Mouse (Mus musculus): ENCODE results near the gene Zcchc8.

The Zcchc8 gene

DNA sequence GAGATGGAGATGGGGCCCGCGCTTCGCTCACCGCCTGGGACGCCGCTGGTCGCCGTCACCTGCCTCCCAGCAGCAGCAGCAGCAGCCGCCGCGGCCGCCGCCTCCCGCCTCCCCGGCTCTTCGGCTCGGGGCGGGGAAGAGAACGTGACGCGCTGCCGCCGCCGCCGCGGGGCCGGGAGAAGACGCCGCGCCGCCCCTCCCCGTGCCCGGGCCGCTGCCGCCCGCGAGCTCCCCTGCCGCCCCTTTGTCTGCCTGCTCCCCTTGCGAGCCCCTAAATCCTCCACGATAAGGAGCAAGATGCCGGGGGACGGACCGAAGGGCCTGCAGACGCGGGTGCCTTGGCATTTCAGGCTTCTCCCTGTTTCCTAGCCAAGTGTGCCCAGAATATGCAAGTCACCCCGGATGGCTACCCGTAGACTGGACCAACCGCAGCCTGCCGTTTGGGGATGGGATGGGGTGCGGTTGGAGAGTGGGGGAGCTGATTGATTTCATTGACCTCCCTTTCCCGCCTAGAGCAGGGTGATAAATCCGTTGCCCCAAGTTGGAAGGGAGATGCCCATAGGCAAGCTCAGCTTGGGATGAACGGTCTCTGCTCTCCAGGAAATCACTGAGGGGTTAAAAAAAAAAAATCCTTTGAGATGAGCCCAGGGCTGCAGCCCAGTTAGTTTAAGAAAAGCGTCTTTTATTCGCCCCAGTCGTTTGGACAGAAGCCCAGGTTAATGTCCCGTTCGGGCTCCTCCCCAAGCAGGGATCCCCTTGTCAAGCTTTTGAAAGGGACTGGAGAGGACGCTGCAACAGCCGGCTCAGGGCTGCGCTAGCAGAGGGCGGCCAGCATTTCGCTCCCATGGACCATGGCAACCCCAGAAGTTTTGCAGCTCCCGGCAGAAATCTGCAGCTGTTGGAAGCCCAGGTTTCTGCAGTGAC lies 36.4 kb downstream of the Zcchc8 start, which contains the start of gene Clip1:
Gene Clip1, minus strand, starts transcription at position 398 of the 924 bp plus-strand sequence.
- DNase-seq (ENCODE audit: extremely low read depth, insufficient read length, low spot score): peak; percentile 80

DNA sequence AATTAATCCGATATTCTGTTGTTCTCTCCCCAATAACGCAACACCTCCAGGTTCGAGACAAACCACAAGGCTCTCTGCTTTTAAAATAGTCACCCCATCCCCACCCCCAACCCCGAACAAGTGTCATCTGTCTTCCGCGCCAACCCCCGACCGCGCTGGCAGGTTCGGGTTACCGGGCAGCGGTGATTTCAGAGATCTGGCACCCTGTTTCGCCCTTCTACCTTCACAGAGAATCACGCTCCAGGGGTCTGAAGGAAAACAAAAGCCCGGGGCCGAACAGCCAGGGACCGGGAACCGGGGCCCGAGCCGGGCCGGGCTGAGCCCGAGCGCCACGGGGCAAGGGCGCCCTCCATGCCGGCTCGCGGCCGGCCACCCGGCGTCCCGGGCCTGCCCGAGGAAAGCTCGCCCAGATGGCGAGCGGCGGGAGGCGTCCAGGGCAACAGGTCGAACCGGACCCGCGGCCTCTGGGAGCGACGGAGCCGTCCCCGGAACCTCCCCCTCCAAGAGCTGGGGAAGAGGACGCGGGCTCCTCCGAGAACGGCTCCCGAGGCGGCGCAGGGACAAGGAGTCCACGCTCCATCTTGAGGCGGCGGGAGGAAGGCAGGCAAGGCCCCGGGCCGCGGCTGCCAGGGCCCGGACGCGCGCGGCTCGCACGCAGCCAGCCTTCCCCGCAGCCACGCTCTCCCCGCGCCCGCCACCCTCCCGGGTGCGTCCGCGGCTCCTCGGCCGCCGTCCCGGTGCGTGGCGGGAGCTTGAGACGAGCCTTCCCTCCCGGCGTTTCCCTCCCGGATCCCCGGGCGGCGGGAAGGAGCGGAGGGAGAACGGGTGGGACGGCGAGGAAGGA lies 37.3 kb downstream of the Zcchc8 start:
- peak; percentile 77 for DNase-seq (ENCODE audit: extremely low read depth, insufficient read length, low spot score)

DNA sequence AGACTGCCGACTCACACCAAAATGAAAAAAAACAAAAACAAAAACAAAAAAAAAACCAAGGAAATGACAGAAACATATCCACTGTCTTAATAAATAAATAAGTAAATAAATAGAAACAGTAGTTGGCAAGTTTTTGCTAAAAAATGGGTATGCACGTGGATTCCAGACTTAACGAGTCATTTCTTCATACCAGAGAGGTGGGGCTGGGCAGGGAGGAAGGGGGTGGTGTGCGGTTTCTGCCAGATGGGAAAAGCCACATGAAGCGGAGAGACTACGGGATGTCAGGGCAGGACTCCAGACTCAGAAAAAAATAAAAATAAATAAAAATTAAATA lies 37.9 kb downstream of the Zcchc8 start:
- peak; percentile 80 for DNase-seq (ENCODE audit: extremely low read depth, insufficient read length, low spot score)

DNA sequence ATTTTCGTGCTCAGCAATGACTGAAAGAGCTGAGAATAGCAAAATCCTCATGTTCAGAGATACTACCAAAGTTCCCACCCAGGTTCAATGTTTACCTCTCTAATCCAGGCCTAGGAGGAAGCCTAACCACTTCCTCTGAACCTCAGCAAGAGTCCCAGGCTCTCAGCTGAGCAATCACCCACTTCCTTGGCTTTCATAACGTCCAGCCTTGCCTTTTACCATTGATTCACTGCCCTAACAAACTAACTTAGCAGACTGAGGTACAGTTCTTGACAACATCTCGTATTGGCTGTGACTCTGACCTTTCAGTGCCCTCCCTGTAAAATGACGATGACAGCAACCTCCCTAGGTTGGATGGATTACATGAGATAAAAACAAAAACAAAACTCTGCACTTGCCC lies 38.5 kb downstream of the Zcchc8 start:
- no peak for DNase-seq (ENCODE audit: extremely low read depth, insufficient read length, low spot score)

GRCm38 (mm10) chr5:123679546-123680263 lies 41.2 kb downstream of the Zcchc8 start:
- DNase-seq (ENCODE audit: extremely low read depth, insufficient read length, low spot score): peak; percentile 77

GRCm38 (mm10) chr5:123679106-123679505 lies 41.8 kb downstream of the Zcchc8 start:
- no peak for DNase-seq (ENCODE audit: extremely low read depth, insufficient read length, low spot score)

DNA sequence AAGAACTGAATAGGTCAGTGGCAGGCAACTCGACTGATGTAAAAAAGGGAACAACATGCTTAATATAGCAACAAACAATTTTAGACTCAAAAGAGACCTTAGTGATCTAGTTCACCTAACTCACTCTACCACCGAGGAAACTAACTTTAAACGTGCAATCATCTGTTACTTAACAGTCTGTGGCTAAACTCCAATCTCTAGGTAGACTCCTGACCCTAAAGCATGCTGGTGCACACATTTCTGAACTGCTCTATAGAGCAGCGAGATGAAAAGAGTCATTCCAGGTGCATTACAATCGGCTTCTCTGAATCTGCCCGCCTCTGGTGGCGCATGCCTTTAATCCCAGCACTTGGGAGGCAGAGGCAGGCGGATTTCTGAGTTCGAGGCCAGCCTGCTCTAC lies 45.2 kb downstream of the Zcchc8 start:
- no peak for DNase-seq (ENCODE audit: extremely low read depth, insufficient read length, low spot score)

GRCm38 (mm10) chr5:123675221-123675620 lies 45.7 kb downstream of the Zcchc8 start:
- DNase-seq (ENCODE audit: extremely low read depth, insufficient read length, low spot score): no peak

DNA sequence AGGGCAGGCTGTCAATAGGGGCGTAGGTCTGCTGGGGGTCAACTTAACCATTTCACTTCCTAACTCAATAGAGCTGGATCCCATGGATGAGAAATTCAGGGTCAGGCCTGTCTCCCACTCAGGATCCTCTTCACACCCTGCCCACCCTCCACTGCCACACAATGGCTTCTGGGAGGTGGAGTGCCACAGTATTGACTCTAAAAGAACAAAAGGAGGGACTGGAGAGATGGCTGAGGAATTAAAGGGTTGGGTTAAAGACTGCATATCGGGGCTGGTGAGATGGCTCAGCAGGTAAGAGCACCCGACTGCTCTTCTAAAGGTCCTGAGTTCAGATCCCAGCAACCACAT lies 49.5 kb downstream of the Zcchc8 start:
- DNase-seq (ENCODE audit: extremely low read depth, insufficient read length, low spot score): no peak

GRCm38 (mm10) chr5:123670800-123671472 lies 50.0 kb downstream of the Zcchc8 start:
- DNase-seq (ENCODE audit: extremely low read depth, insufficient read length, low spot score): peak; percentile 54

- DNase-seq (ENCODE audit: extremely low read depth, insufficient read length, low spot score): no peak
These were observed 50.7 kb downstream of the Zcchc8 start for GRCm38 (mm10) chr5:123669991-123670799.

DNA sequence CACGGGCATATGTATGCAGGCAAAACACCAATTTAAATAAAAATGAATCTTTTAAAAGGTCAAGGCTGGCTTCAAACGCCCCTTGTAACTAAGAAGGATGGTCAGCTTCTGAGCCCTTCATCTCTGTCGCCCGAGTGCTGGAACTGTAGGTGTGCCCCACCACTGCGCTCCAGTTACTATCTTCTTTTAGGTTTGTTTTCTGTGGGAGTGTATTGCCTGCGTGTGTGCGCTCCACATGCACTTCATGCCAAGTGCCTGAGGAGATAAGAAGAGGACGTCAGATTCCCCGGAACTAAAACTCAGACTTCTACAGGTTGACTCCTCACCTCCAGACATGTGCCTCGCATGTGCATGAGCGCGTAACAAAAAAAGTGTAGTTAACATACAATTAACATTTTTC lies 53.0 kb downstream of the Zcchc8 start:
- no peak for DNase-seq (ENCODE audit: extremely low read depth, insufficient read length, low spot score)

DNA sequence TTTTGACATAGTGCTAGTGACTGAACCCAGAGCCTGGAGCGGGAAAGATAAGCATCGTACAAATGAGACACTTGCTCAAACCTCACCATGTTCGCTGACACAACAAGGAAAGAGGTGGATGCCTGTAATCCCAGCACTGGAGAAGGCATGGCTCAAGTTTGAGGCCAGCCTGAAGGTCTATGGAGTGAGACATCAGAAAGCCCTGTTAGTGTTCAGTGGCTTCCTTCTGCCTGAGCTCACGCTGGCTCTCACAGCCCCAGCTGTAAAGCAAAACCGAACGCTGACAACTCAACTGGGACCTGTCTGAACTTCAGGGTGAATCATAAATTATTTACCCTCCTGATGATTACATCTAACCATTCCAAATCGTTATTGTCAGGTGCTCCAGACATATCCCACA lies 54.9 kb downstream of the Zcchc8 start:
- no peak for DNase-seq (ENCODE audit: extremely low read depth, insufficient read length, low spot score)

DNA sequence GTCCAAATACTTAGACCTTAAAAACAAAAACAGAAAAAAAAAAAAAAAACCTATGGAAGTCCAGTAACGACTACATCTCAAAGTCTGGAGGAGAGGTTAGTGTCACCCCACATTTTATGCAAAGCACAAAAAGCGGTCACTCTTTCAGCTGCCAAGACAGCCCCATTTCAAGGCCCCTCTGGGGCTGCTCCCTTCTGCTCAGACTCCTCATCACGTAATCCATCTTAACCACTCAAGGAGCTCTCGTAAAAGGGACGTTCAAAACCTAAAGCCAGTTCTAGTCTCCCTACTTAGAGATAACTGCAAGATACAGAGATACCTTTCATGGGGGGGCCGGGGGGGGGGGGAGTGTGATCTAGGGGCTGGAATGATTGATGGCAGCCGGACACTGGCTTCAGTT lies 56.6 kb downstream of the Zcchc8 start:
- DNase-seq (ENCODE audit: extremely low read depth, insufficient read length, low spot score): no peak

DNA sequence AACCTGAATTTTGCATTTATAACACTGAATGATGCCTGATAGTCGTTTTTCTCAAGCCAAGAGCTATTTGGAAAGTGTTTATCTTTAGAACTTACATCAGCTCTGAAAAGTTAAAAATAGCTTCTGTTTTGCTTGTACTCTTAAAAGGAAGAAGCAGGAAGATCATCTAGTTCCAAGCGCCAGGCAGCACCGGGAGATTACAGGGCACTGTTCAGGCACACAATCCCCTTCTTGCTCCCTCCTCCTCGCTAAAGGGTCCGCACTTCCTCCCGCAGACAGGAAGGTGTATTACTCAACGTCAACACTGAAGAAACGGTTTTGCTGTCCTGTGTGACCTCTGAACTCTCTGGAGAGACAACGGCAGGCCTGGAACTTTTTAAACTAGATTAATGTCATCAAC lies 58.8 kb downstream of the Zcchc8 start:
- no peak for DNase-seq (ENCODE audit: extremely low read depth, insufficient read length, low spot score)

- DNase-seq (ENCODE audit: extremely low read depth, insufficient read length, low spot score): no peak
These were observed 59.3 kb downstream of the Zcchc8 start for GRCm38 (mm10) chr5:123661602-123662001.

- no peak for DNase-seq (ENCODE audit: extremely low read depth, insufficient read length, low spot score)
These were observed 63.2 kb downstream of the Zcchc8 start for GRCm38 (mm10) chr5:123657651-123658050.

GRCm38 (mm10) chr5:123654937-123655336 lies 66.0 kb downstream of the Zcchc8 start:
- no peak for DNase-seq (ENCODE audit: extremely low read depth, insufficient read length, low spot score)

DNA sequence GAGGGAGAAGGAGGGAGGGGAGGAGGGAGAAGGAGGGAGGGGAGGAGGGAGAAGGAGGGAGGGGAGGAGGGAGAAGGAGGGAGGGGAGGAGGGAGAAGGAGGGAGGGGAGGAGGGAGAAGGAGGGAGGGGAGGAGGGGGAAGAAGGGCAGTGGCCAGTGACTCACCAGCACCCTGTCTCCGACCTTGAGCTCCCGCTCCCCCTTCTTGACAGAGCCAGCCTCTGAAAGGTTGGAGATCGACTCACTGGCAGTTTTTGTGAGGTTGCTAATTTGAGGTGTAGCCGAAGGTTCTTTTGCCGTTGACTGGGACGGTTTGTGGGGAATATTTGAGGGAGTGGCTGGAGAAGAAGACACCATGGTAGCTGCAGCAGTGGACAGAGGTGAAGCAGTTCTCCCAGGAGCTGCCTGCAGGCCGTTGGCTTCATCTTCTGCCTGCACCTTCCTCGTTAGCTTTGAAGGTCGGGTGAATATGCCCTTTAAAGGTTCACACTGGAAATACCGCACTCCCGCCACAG lies 67.6 kb downstream of the Zcchc8 start:
- DNase-seq (ENCODE audit: extremely low read depth, insufficient read length, low spot score): no peak

DNA sequence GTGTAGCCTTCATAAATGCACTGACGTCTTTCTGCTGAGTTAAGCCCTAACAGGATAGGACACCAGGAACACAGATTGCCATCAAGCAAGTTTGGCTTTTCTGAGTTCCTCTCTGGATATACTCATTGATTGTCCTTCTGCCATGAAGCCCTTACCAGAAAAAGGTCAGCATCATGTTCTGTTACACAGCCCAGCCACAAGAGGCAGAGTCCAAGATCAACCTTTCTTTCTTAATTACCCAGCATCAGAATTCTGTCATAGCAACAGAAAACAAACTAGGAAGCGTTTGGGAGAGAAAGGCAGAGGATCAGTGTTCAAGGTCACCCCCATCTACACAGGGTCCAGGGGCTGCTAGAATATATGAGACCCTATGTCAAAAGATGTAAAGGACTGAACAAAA lies 70.1 kb downstream of the Zcchc8 start:
- DNase-seq (ENCODE audit: extremely low read depth, insufficient read length, low spot score): no peak
